In genomic region chr5:28192099-28192454, GRCm38 (mm10) we compare ENCODE assay signal across 25 mouse cellular contexts. TPM values are rescaled to one million over a fixed set of nuclear protein-coding genes. Genes with fewer than 3 reads are reported as not detected.
DNase-seq lines count a peak whose midpoint lies in the region; ATAC-seq lines count a peak whose summit lies in the region.
"Had no signal": no experiment of that assay in that cellular context is flagged by ENCODE, and none has a peak within 500 bp of the region (broad histone marks: within the 10 kb centered on the region; RNA-seq: fewer than 3 reads in every experiment).

No protein-coding gene starts in this region.

- DNase-seq in embryo, embryonic 10 days (ENCODE audit: low spot score): peak; percentile 31
- no peak for DNase-seq in embryo, embryonic 11 days
- peak; percentile 55 for DNase-seq in midbrain, embryonic 10.5 days (ENCODE audit: low spot score)
- DNase-seq in gastrocnemius, adult 8-10 months (ENCODE audit: low spot score in 2 of 2): no peak
- no peak for DNase-seq in layer of hippocampus, adult 11-12 months (ENCODE audit: low spot score)
- DNase-seq: adrenal gland, adult 2 months; adrenal gland, postnatal 25 days; gastrocnemius, postnatal 25 days had no signal

- H3K4me1 ChIP-seq in midbrain, embryonic 10.5 days: peaks cover 67% of the 10 kb centered on the region
- 0 out of 2 replicates have a peak, but pooled peaks cover 3% of the 10 kb centered on the region for H3K4me1 ChIP-seq in midbrain, embryonic 15.5 days
- peaks cover 5% of the 10 kb centered on the region; the same call in 1 of the 2 replicates for H3K4me1 ChIP-seq in midbrain, embryonic 16.5 days (ENCODE audit: control insufficient read depth, insufficient read depth, low read length)
- H3K4me1 ChIP-seq: embryonic facial prominence, embryonic 13.5 days; heart, embryonic 12.5 days had no signal

- 0 out of 2 replicates have a peak, but pooled peaks cover under 1% of the 10 kb centered on the region for H3K36me3 ChIP-seq in midbrain, embryonic 10.5 days
- no peaks in the 10 kb centered on the region for H3K36me3 ChIP-seq in midbrain, embryonic 15.5 days (replicated peaks)
- H3K36me3 ChIP-seq in midbrain, embryonic 16.5 days (ENCODE audit: control insufficient read depth, insufficient read depth, low read length): no peaks in the 10 kb centered on the region
- H3K36me3 ChIP-seq: embryonic facial prominence, embryonic 13.5 days; forebrain, embryonic 12.5 days; heart, embryonic 12.5 days; hindbrain, embryonic 15.5 days had no signal

- no peak overlapping the region for H3K4me2 ChIP-seq in midbrain, embryonic 15.5 days
- H3K4me2 ChIP-seq in midbrain, embryonic 16.5 days (ENCODE audit: low read length): no peak overlapping the region
- H3K4me2 ChIP-seq: embryonic facial prominence, embryonic 13.5 days; forebrain, embryonic 12.5 days; heart, embryonic 12.5 days; hindbrain, embryonic 15.5 days had no signal

- H3K27ac ChIP-seq in midbrain, embryonic 10.5 days (replicated peaks): peak overlapping the region; percentile 82
- H3K27ac ChIP-seq in midbrain, embryonic 15.5 days: no peak overlapping the region
- H3K27ac ChIP-seq in midbrain, embryonic 16.5 days (ENCODE audit: low read length): no peak overlapping the region
- H3K27ac ChIP-seq: embryonic facial prominence, embryonic 13.5 days; forebrain, embryonic 12.5 days; hindbrain, embryonic 15.5 days had no signal

- H3K9me3 ChIP-seq in midbrain, embryonic 10.5 days (replicated peaks): no peaks in the 10 kb centered on the region
- no peaks in the 10 kb centered on the region for H3K9me3 ChIP-seq in midbrain, embryonic 15.5 days
- no peaks in the 10 kb centered on the region for H3K9me3 ChIP-seq in midbrain, embryonic 16.5 days (replicated peaks; ENCODE audit: control insufficient read depth, low read length, poor library complexity, severe bottlenecking)
- H3K9me3 ChIP-seq: embryonic facial prominence, embryonic 13.5 days; forebrain, embryonic 12.5 days; heart, embryonic 12.5 days; hindbrain, embryonic 15.5 days had no signal

- peaks cover 52% of the 10 kb centered on the region for H3K27me3 ChIP-seq in midbrain, embryonic 10.5 days (ENCODE audit: low read depth, poor library complexity, severe bottlenecking)
- no peaks in the 10 kb centered on the region for H3K27me3 ChIP-seq in midbrain, embryonic 15.5 days (replicated peaks)
- H3K27me3 ChIP-seq in midbrain, embryonic 16.5 days (ENCODE audit: control insufficient read depth, insufficient read depth, low read depth, low read length): no peaks in the 10 kb centered on the region
- H3K27me3 ChIP-seq: hindbrain, embryonic 15.5 days had no signal

- ATAC-seq in midbrain, embryonic 15.5 days (replicated peaks): no peak
- 0 out of 2 replicates have a peak, but pooled peaks have one; percentile 6 for ATAC-seq in midbrain, embryonic 16.5 days
- ATAC-seq: activated CD4-positive, CD25-positive, alpha-beta regulatory T cell, adult 4 months; forebrain, embryonic 16.5 days had no signal

- 21% methylated on average over 4 of the region's 4 CpGs for WGBS in midbrain, embryonic 10.5 days
- 9% methylated on average over 4 of the region's 4 CpGs for WGBS in midbrain, embryonic 15.5 days
- 21% methylated on average over 4 of the region's 4 CpGs for WGBS in midbrain, embryonic 16.5 days

- peak overlapping the region; percentile 25 for H3K4me3 ChIP-seq in midbrain, embryonic 10.5 days
- no peak overlapping the region for H3K4me3 ChIP-seq in midbrain, embryonic 15.5 days
- H3K4me3 ChIP-seq in midbrain, embryonic 16.5 days (ENCODE audit: low read depth, low read length): no peak overlapping the region
- H3K4me3 ChIP-seq: embryonic facial prominence, embryonic 13.5 days; forebrain, embryonic 12.5 days; heart, embryonic 12.5 days; hindbrain, embryonic 15.5 days had no signal

- no peak overlapping the region for H3K9ac ChIP-seq in midbrain, embryonic 15.5 days
- no peak overlapping the region for H3K9ac ChIP-seq in midbrain, embryonic 16.5 days (ENCODE audit: low read depth, low read length)
- H3K9ac ChIP-seq: embryonic facial prominence, embryonic 13.5 days; forebrain, embryonic 12.5 days; heart, embryonic 12.5 days; hindbrain, embryonic 15.5 days had no signal

RNA-seq across cellular contexts. Expression of gene En2, which starts 26.6 kb away (rescaled TPM):
- 0.84 and 1.1 TPM in 2 replicates for polyA plus RNA-seq in midbrain, embryonic 10.5 days (2016; fragmentation: Nextera tagmentation; extraction: Ambion mirVana)
- 0.93 and 1.5 TPM in 2 replicates for polyA plus RNA-seq in midbrain, embryonic 15.5 days (2015; fragmentation: Nextera tagmentation; extraction: Ambion mirVana)
- polyA plus RNA-seq in midbrain, embryonic 16.5 days (2015; fragmentation: Nextera tagmentation; extraction: Ambion mirVana): 0.55 and 0.72 TPM in 2 replicates
- total RNA-seq in gastrocnemius, adult 8-10 months (2022): under 1 TPM; 0.38 to 0.48 (median 0.44) TPM
- total RNA-seq: CH12.LX; common myeloid progenitor, adult 5-6 weeks; granulocyte monocyte progenitor cell, adult 5-6 weeks; heart, postnatal 25 days had no signal
- polyA plus RNA-seq: activated CD4-positive, CD25-positive, alpha-beta regulatory T cell, adult 4 months; C2C12; embryonic facial prominence, embryonic 13.5 days; forebrain, embryonic 12.5 days; forebrain, embryonic 16.5 days; heart, embryonic 12.5 days; heart, embryonic 16.5 days; intestine, embryonic 14.5 days had no signal

RNA-seq across cellular contexts. Expression of gene Cnpy1, which starts 53.5 kb away (rescaled TPM):
- 95.4 and 137 TPM in 2 replicates for polyA plus RNA-seq in midbrain, embryonic 10.5 days (2016; fragmentation: Nextera tagmentation; extraction: Ambion mirVana)
- polyA plus RNA-seq in midbrain, embryonic 15.5 days (2015; fragmentation: Nextera tagmentation; extraction: Ambion mirVana): 44.2 and 61.8 TPM in 2 replicates
- polyA plus RNA-seq in midbrain, embryonic 16.5 days (2015; fragmentation: Nextera tagmentation; extraction: Ambion mirVana): 34.3 and 34.5 TPM in 2 replicates
- not detected for total RNA-seq in gastrocnemius, adult 8-10 months (2022)
- total RNA-seq: adrenal gland, adult 2 months; adrenal gland, postnatal 25 days; common myeloid progenitor, adult 5-6 weeks; gastrocnemius, postnatal 25 days; granulocyte monocyte progenitor cell, adult 5-6 weeks; heart, adult 8-10 months; heart, postnatal 25 days had no signal
- polyA plus RNA-seq: activated CD4-positive, CD25-positive, alpha-beta regulatory T cell, adult 4 months; adrenal gland, adult 2 months; C2C12; heart, embryonic 16.5 days; Patski had no signal

Comparison
In these comparisons a context has a peak if more than half of its experiments do, and no peak if none do; other contexts are left out.
1. DNase-seq: peak in embryo, embryonic 10 days (single experiment) and midbrain, embryonic 10.5 days (single experiment); none in embryo, embryonic 11 days (single experiment), gastrocnemius, adult 8-10 months (0 of 2) and layer of hippocampus, adult 11-12 months (single experiment).